Mouse (Mus musculus) kidney, adult 2 months (tissue): Measurements from ENCODE around the gene Iqcf4. TPM values are rescaled to one million over a fixed set of nuclear protein-coding genes. Genes with fewer than 3 reads are reported as not detected.

Source experiments
- DNase-seq: peaks from one replicate; pipeline ENCODE4 v3.0.0; 2021
- H3K27ac ChIP-seq: fragments of 200-500 bp; 2 replicates; pipeline ENCODE4 v1.5.1; 2012; ENCODE audit warnings: low read depth, low read length, control low read depth, inconsistent platforms; ENCODE audit not compliant: insufficient read depth
- H3K27me3 ChIP-seq: fragments of 200-500 bp; replicated peaks from 2 replicates; pipeline ENCODE4 v1.6.1; 2012; ENCODE audit warnings: mild to moderate bottlenecking, moderate library complexity, low read length, inconsistent platforms; ENCODE audit not compliant: control insufficient read depth, insufficient read depth
- H3K36me3 ChIP-seq: fragments of 200-500 bp; 2 replicates; pipeline ENCODE4 v1.6.1; 2012; ENCODE audit warnings: mild to moderate bottlenecking, moderate library complexity, low read length, inconsistent platforms; ENCODE audit not compliant: control insufficient read depth, insufficient read depth
- H3K4me1 ChIP-seq: fragments of 200-500 bp; 2 replicates; pipeline ENCODE4 v1.6.1; 2011; ENCODE audit warnings: low read length; ENCODE audit not compliant: control insufficient read depth, insufficient read depth
- H3K4me3 ChIP-seq: fragments of 200-500 bp; 2 replicates; pipeline ENCODE4 v1.5.1; 2011; ENCODE audit warnings: mild to moderate bottlenecking, low read depth, low read length, control low read depth; ENCODE audit not compliant: insufficient read depth
- CTCF ChIP-seq: fragments of 200-500 bp; conservative IDR thresholded peaks from 2 replicates; pipeline ENCODE4 v1.5.1; 2011; ENCODE audit warnings: low read depth, mild to moderate bottlenecking, control low read depth, low read length, moderate library complexity, mixed read lengths; ENCODE audit not compliant: insufficient read depth, insufficient read length
- POLR2A ChIP-seq: fragments of 200-500 bp; IDR thresholded peaks from one replicate; pipeline ENCODE4 v1.6.1; 2011; ENCODE audit warnings: low read depth, low read length, control low read depth
- WGBS: fragments of 180-500 bp; shearing (Covaris S2); methylation state at CpG from one replicate; pipeline ENCODE4 v1.1.7; 2018; 5-methylcytosine and 5-hydroxymethylcytosine counted together
- polyA plus RNA-seq: library from polyadenylated mRNA; depleted of rRNA; stranded (reverse); fragments of >200 nt; gene quantifications from 2 replicates; pipeline ENCODE4 v1.2.3, GENCODE M21; 2012; rRNA removed

Gene Iqcf4
- polyA plus RNA-seq, 1 experiment: not detected

DNA sequence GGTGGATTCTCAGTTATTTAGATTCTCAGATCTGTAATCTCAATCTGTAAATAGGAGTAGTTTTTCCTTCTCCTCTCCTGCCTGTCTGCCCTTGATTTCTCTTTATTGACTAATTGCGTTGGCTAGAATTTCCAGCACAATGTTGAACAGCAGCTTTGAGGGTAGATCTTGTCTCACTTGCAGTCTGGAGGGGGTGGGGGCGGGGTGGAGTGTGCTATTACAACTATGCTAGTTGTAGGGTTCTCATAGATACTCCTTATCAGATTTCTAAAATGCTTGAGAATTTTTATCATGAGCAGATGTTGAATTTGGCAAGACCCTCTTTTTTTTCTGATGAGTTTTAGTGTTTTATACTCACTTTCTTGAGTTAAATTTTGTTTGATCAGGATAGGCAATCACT, 51.4 kb downstream of the Iqcf4 start:
- Histone ChIP-seq H3K27me3 (no peaks in the 10 kb centered on the region), H3K4me3 (no peak overlapping the region), H3K27ac (no peak overlapping the region), H3K36me3 (no peaks in the 10 kb centered on the region), H3K4me1 (no peaks in the 10 kb centered on the region)
- no peak for DNase-seq
- TF ChIP-seq POLR2A (no peak), CTCF (no peak)
- WGBS: 55% methylated on average over 2 of the region's 2 CpGs

Other genes starting within 250 kb of the Iqcf4 start
- gene Dusp7, start 202.4 kb downstream of the Iqcf4 start, polyA plus RNA-seq: 38.8 and 44.1 TPM in 2 replicates
- gene Rpl29, start 141.5 kb downstream of the Iqcf4 start, polyA plus RNA-seq: 452 and 521 TPM in 2 replicates
- gene Acy1, start 132.7 kb downstream of the Iqcf4 start, polyA plus RNA-seq: 141 and 154 TPM in 2 replicates
- 470 and 526 TPM in 2 replicates for gene Abhd14b, start 123.5 kb downstream of the Iqcf4 start, polyA plus RNA-seq
- gene Abhd14a, start 123.3 kb downstream of the Iqcf4 start, polyA plus RNA-seq: 137 and 146 TPM in 2 replicates
- gene Pcbp4, start 117.7 kb downstream of the Iqcf4 start, polyA plus RNA-seq: 90.3 and 115 TPM in 2 replicates
- gene Gpr62, start 105.1 kb downstream of the Iqcf4 start, polyA plus RNA-seq: 0.07 TPM in 1 of 2 replicates, not detected in the other
- gene Rrp9, start 95.0 kb downstream of the Iqcf4 start, polyA plus RNA-seq: 17.5 and 20.7 TPM in 2 replicates
- 25.8 and 31.9 TPM in 2 replicates for gene Parp3, start 94.0 kb downstream of the Iqcf4 start, polyA plus RNA-seq
- gene Iqcf1, start 71.0 kb downstream of the Iqcf4 start, polyA plus RNA-seq: not detected in 2 replicates
- gene Iqcf5, start 56.4 kb downstream of the Iqcf4 start, polyA plus RNA-seq: 0.39 TPM in 1 of 2 replicates, not detected in the other
- 0.06 and 0.11 TPM in 2 replicates for gene Iqcf3, start 9.4 kb downstream of the Iqcf4 start, polyA plus RNA-seq
- not detected in 2 replicates for gene Iqcf6, start 55.6 kb upstream of the Iqcf4 start, polyA plus RNA-seq
- gene Grm2, start 85.1 kb upstream of the Iqcf4 start, polyA plus RNA-seq: not detected in 2 replicates
- gene Tex264, start 114.9 kb upstream of the Iqcf4 start, polyA plus RNA-seq: 219 and 248 TPM in 2 replicates
- gene Rad54l2, start 218.2 kb upstream of the Iqcf4 start, polyA plus RNA-seq: 17.6 and 18.6 TPM in 2 replicates